Mouse (Mus musculus): Measurements from ENCODE around the gene Tmem37.
A peak's percentile ranks its signal among the peaks of the same experiment; 100 is the strongest.

The Tmem37 gene

GRCm38 (mm10) chr1:120019428-120019827, 54.4 kb downstream of the Tmem37 start:
- peak; percentile 85 for DNase-seq (ENCODE audit: low read depth, low spot score)

- DNase-seq (ENCODE audit: low read depth, low spot score), result peak; percentile 81
Measured at GRCm38 (mm10) chr1:120018900-120019299, 55.0 kb downstream of the Tmem37 start.

Measured in A20 (cell line).